Mouse (Mus musculus) layer of hippocampus, adult 9-10 months (tissue): ENCODE results near the gene Csnk2a2.

Source experiments
- DNase-seq: peaks from one replicate; pipeline ENCODE4 v3.0.0; 2022; ENCODE audit warnings: low spot score

The Csnk2a2 gene

GRCm38 (mm10) chr8:95487800-95488697, 1.8 kb downstream of the Csnk2a2 start:
- no peak for DNase-seq

- DNase-seq, result no peak
Measured at GRCm38 (mm10) chr8:95470008-95470407, 19.8 kb downstream of the Csnk2a2 start.

GRCm38 (mm10) chr8:95468995-95469394, 20.8 kb downstream of the Csnk2a2 start:
- no peak for DNase-seq

- DNase-seq, result no peak
Measured at GRCm38 (mm10) chr8:95466543-95466942, 23.3 kb downstream of the Csnk2a2 start.

- DNase-seq, result no peak
Measured at GRCm38 (mm10) chr8:95452518-95452917, 37.3 kb downstream of the Csnk2a2 start.

- DNase-seq, result no peak
Measured at GRCm38 (mm10) chr8:95450271-95450670, 39.6 kb downstream of the Csnk2a2 start.

GRCm38 (mm10) chr8:95447661-95448060, 42.2 kb downstream of the Csnk2a2 start:
- DNase-seq, result no peak

GRCm38 (mm10) chr8:95445042-95445441, 44.8 kb downstream of the Csnk2a2 start:
- DNase-seq, result no peak

- no peak for DNase-seq
Measured at GRCm38 (mm10) chr8:95441491-95442039, 48.3 kb downstream of the Csnk2a2 start.

- DNase-seq, result no peak
Measured at GRCm38 (mm10) chr8:95440168-95440709, 49.6 kb downstream of the Csnk2a2 start.

- DNase-seq, result no peak
Measured at GRCm38 (mm10) chr8:95439421-95439820, 50.4 kb downstream of the Csnk2a2 start.

GRCm38 (mm10) chr8:95437341-95437992, 52.4 kb downstream of the Csnk2a2 start:
- no peak for DNase-seq

GRCm38 (mm10) chr8:95435930-95436329, 53.9 kb downstream of the Csnk2a2 start:
- DNase-seq, result no peak

GRCm38 (mm10) chr8:95435471-95435870, 54.4 kb downstream of the Csnk2a2 start:
- no peak for DNase-seq

GRCm38 (mm10) chr8:95434686-95435439, 55.0 kb downstream of the Csnk2a2 start, which contains the start of gene Cfap20:
Gene Cfap20 (minus strand): TSS chr8:95434869.
- DNase-seq, result peak; percentile 98

- DNase-seq, result no peak
Measured at GRCm38 (mm10) chr8:95434233-95434632, 55.6 kb downstream of the Csnk2a2 start.

GRCm38 (mm10) chr8:95433124-95433523, 56.7 kb downstream of the Csnk2a2 start:
- no peak for DNase-seq

GRCm38 (mm10) chr8:95432471-95432870, 57.4 kb downstream of the Csnk2a2 start:
- DNase-seq, result no peak

GRCm38 (mm10) chr8:95429945-95430344, 59.9 kb downstream of the Csnk2a2 start:
- peak; percentile 46 for DNase-seq

- no peak for DNase-seq
Measured at GRCm38 (mm10) chr8:95427594-95428535, 62.0 kb downstream of the Csnk2a2 start.
